Mouse (Mus musculus) hindbrain, embryonic 11.5 days (tissue): ENCODE measurements at regions not wholly inside any gene's neighbourhood (a gene's known extent, or its start where the extent isn't known, plus 50 kb on each side); places are given as distances from the start of the nearest gene placed in this dataset.
A peak's percentile ranks its signal among the peaks of the same experiment; 100 is the strongest.

Source experiments
- ATAC-seq: fragments of 200-750 bp; cut with Nextera tagmentation; 2 replicates; pipeline ENCODE4 v1.8.0; 2017; ENCODE audit warnings: mild to moderate bottlenecking, moderate TSS enrichment, moderate library complexity; ENCODE audit not compliant: low FRiP score
- DNase-seq: peaks from one replicate; pipeline ENCODE4 v3.0.0-alpha.2; 2015; ENCODE audit warnings: low spot score
- H3K27ac ChIP-seq: fragments of 300-500 bp; sonication (generic); 2 replicates; pipeline ENCODE4 v1.5.1; 2014; ENCODE audit warnings: mild to moderate bottlenecking, low read depth, low read length
- H3K27me3 ChIP-seq: fragments of 300-500 bp; sonication (generic); 2 replicates; pipeline ENCODE4 v1.6.1; 2014; ENCODE audit warnings: mild to moderate bottlenecking, low read length, moderate library complexity, mixed read lengths; ENCODE audit not compliant: control insufficient read depth, insufficient read depth
- H3K36me3 ChIP-seq: fragments of 300-500 bp; sonication (generic); 2 replicates; pipeline ENCODE4 v1.6.1; 2014; ENCODE audit warnings: mild to moderate bottlenecking, low read length, moderate library complexity, mixed read lengths; ENCODE audit not compliant: control insufficient read depth, insufficient read depth
- H3K4me1 ChIP-seq: fragments of 300-500 bp; sonication (generic); replicated peaks from 2 replicates; pipeline ENCODE4 v1.6.1; 2014; ENCODE audit warnings: low read length, mixed read lengths; ENCODE audit not compliant: control insufficient read depth, insufficient read depth
- H3K4me2 ChIP-seq: fragments of 300-500 bp; sonication (generic); replicated peaks from 2 replicates; pipeline ENCODE4 v1.6.1; 2014; ENCODE audit warnings: mild to moderate bottlenecking, low read depth, low read length
- H3K4me3 ChIP-seq: fragments of 300-500 bp; sonication (generic); 2 replicates; pipeline ENCODE4 v1.5.1; 2014; ENCODE audit warnings: low read depth, low read length
- H3K9ac ChIP-seq: fragments of 300-500 bp; sonication (generic); 2 replicates; pipeline ENCODE4 v1.6.1; 2014; ENCODE audit warnings: low read depth, low read length
- H3K9me3 ChIP-seq: fragments of 300-500 bp; sonication (generic); 2 replicates; pipeline ENCODE4 v1.6.1; 2016; ENCODE audit warnings: low read length; ENCODE audit not compliant: control insufficient read depth
- WGBS: fragments of 180-500 bp; shearing (Covaris S2); extraction: QIAGEN DNeasy Blood & Tissue Kit; methylation state at CpG from one replicate; pipeline ENCODE4 v1.1.7; 2014; 5-methylcytosine and 5-hydroxymethylcytosine counted together

DNA sequence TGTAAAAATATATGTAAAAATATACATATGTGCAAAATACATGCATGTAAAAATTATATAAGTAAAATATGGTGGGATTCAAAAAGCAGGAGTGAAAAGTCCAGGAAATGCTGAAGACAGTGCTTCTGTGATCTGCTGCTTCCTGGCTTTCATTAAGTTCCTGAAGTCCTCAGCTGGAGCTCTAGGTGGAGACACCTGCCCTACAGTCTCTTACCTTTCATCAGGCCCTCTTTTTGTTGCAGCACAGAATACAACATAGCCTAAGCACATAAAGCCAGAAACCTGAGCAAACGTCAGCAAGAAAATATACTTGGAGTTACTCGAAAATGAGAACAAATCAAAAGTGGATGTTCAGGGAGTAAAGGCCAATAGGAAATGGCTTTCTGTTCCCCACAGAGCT is 120.6 kb downstream of the Cldn1 start:
- Histone ChIP-seq H3K9ac (no peak overlapping the region), H3K9me3 (no peaks in the 10 kb centered on the region), H3K27ac (no peak overlapping the region), H3K27me3 (no peaks in the 10 kb centered on the region), H3K4me2 (no peak overlapping the region), H3K36me3 (no peaks in the 10 kb centered on the region), H3K4me1 (no peaks in the 10 kb centered on the region), H3K4me3 (no peak overlapping the region)
- WGBS, result 90% methylated on average over 2 of the region's 2 CpGs
- no peak for DNase-seq
- no peak for ATAC-seq

DNA sequence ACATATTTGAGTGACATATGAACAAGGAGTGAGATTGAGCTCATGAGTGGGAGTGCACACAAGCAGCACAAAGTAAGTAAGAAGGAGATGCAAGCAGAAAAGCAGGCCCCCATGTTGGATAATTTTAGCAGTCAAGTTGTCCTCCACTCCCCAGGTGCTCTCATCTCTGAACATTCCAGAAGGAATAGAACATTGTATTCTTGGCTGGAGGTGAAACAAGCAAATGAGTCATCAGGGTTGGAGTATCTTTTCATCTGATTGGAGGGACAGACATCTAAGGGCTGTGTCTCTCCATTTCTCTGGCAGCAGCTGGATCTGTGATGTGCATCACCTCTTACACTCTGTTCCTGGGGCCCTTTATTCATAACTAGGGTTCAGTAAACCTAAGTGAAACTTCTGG is 122.7 kb downstream of the Cldn1 start:
- no peak for ATAC-seq
- Histone ChIP-seq H3K27me3 (no peaks in the 10 kb centered on the region), H3K4me1 (no peaks in the 10 kb centered on the region), H3K4me2 (no peak overlapping the region), H3K9me3 (no peaks in the 10 kb centered on the region), H3K4me3 (no peak overlapping the region), H3K27ac (no peak overlapping the region), H3K36me3 (no peaks in the 10 kb centered on the region), H3K9ac (no peak overlapping the region)
- no peak for DNase-seq

GRCm38 (mm10) chr16:26247926-26248325 is 123.7 kb downstream of the Cldn1 start:
- Histone ChIP-seq H3K36me3 (no peaks in the 10 kb centered on the region), H3K27ac (no peak overlapping the region), H3K9ac (no peak overlapping the region), H3K4me1 (no peaks in the 10 kb centered on the region), H3K4me3 (no peak overlapping the region), H3K9me3 (no peaks in the 10 kb centered on the region), H3K4me2 (no peak overlapping the region), H3K27me3 (no peaks in the 10 kb centered on the region)
- no peak for ATAC-seq
- DNase-seq, result no peak
- WGBS, result 88% methylated on average over 1 of the region's 1 CpGs

DNA sequence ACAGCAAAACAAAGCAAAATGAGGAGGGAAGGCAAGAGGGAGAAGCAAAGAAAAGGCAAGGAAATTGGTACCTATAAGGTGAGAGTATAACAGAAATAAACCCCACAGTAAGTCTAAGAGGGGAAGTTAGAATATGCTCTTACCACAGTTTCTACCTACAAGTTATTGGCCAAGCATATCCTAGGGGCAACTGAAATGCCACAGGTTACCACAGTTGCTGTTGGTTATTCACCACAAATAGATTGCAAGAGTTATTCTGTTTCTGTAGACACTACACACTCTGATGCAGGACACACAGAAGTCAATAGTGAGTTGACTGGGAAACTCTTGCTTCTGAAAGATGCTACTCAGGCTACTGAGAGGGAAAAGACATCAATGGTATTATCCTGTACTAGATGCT is 129.7 kb upstream of the P3h2 start:
- H3K4me3 ChIP-seq, result no peak overlapping the region
- H3K4me1 ChIP-seq, result no peaks in the 10 kb centered on the region
- H3K27me3 ChIP-seq, result no peaks in the 10 kb centered on the region
- no peak overlapping the region for H3K9ac ChIP-seq
- DNase-seq, result no peak
- H3K9me3 ChIP-seq, result no peaks in the 10 kb centered on the region
- H3K36me3 ChIP-seq, result no peaks in the 10 kb centered on the region
- H3K4me2 ChIP-seq, result no peak overlapping the region
- no peak for ATAC-seq
- H3K27ac ChIP-seq, result no peak overlapping the region

DNA sequence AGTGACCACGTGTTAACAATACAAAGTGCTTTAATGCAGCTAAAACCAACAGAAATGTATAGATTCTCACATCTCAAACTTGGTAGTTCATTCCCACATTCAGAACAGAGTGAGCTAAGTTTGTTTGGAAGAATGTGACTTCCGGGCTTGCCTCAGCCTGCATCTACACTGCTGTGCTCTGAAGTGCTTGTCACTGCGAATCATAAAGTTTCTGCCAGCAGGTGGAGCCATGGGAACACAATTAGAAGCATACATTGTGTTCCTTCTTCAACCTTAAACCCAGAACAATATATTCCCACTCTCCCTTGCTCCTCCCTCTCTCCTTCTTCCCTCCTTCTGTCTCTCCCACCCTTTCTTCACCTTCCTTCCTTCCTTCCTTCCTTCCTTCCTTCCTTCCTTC is 128.5 kb upstream of the P3h2 start:
- peak; percentile 87 for DNase-seq
- H3K27ac ChIP-seq, result no peak overlapping the region
- no peak overlapping the region for H3K4me3 ChIP-seq
- no peaks in the 10 kb centered on the region for H3K27me3 ChIP-seq
- H3K36me3 ChIP-seq, result no peaks in the 10 kb centered on the region
- 10% methylated on average over 3 of the region's 3 CpGs for WGBS
- H3K9me3 ChIP-seq, result no peaks in the 10 kb centered on the region
- no peak overlapping the region for H3K9ac ChIP-seq
- peak; percentile 86 for ATAC-seq
- no peak overlapping the region for H3K4me2 ChIP-seq
- H3K4me1 ChIP-seq, result no peaks in the 10 kb centered on the region

DNA sequence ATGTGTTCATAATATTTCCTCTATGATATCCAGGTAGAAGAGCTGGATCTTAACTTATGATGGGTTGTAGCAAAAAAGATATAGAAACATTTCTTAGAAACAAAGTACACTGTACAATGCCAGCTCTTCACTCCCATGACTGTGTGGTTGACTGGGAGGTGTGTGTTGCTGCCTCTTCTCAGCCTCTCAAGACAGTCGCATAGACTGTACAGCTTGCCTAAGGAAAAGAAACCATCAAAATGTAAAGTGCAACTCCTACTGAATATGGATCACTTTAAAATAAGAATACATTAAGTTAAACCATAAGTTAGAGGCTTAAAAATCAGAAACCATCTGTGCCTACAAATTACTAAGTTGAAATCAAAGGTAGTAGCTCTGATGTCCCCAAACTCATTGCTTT is 125.5 kb upstream of the P3h2 start:
- no peaks in the 10 kb centered on the region for H3K9me3 ChIP-seq
- ATAC-seq (no peak), DNase-seq (no peak)
- 81% methylated on average over 1 of the region's 1 CpGs for WGBS
- H3K27ac ChIP-seq, result no peak overlapping the region
- H3K4me3 ChIP-seq, result no peak overlapping the region
- H3K27me3 ChIP-seq, result no peaks in the 10 kb centered on the region
- H3K36me3 ChIP-seq, result no peaks in the 10 kb centered on the region
- H3K4me2 ChIP-seq, result no peak overlapping the region
- no peaks in the 10 kb centered on the region for H3K4me1 ChIP-seq
- H3K9ac ChIP-seq, result no peak overlapping the region

- H3K27ac ChIP-seq, result no peak overlapping the region
- H3K4me2 ChIP-seq, result no peak overlapping the region
- H3K27me3 ChIP-seq, result no peaks in the 10 kb centered on the region
- WGBS, result 89% methylated on average over 3 of the region's 3 CpGs
- ATAC-seq (no peak), DNase-seq (no peak)
- H3K4me1 ChIP-seq, result no peaks in the 10 kb centered on the region
- no peaks in the 10 kb centered on the region for H3K9me3 ChIP-seq
- no peak overlapping the region for H3K9ac ChIP-seq
- no peak overlapping the region for H3K4me3 ChIP-seq
- no peaks in the 10 kb centered on the region for H3K36me3 ChIP-seq
Measured at GRCm38 (mm10) chr16:26211418-26211817, 105.8 kb upstream of the P3h2 start.

- Histone ChIP-seq H3K36me3 (no peaks in the 10 kb centered on the region), H3K4me2 (no peak overlapping the region), H3K9me3 (no peaks in the 10 kb centered on the region), H3K4me3 (no peak overlapping the region), H3K9ac (no peak overlapping the region), H3K4me1 (no peaks in the 10 kb centered on the region), H3K27ac (no peak overlapping the region), H3K27me3 (no peaks in the 10 kb centered on the region)
- 27% methylated on average over 4 of the region's 4 CpGs for WGBS
- DNase-seq (peak; percentile 48), ATAC-seq (no peak)
Measured at GRCm38 (mm10) chr16:26199125-26199524, 93.5 kb upstream of the P3h2 start.

GRCm38 (mm10) chr16:26196345-26196744 is 90.8 kb upstream of the P3h2 start:
- Histone ChIP-seq H3K4me2 (no peak overlapping the region), H3K9me3 (no peaks in the 10 kb centered on the region), H3K4me3 (no peak overlapping the region), H3K4me1 (no peaks in the 10 kb centered on the region), H3K36me3 (no peaks in the 10 kb centered on the region), H3K9ac (no peak overlapping the region), H3K27me3 (no peaks in the 10 kb centered on the region), H3K27ac (no peak overlapping the region)
- no peak for ATAC-seq
- DNase-seq, result no peak
